Mouse (Mus musculus): ENCODE data around the gene Dnph1.
A peak's percentile ranks its signal among the peaks of the same experiment; 100 is the strongest.

DNA sequence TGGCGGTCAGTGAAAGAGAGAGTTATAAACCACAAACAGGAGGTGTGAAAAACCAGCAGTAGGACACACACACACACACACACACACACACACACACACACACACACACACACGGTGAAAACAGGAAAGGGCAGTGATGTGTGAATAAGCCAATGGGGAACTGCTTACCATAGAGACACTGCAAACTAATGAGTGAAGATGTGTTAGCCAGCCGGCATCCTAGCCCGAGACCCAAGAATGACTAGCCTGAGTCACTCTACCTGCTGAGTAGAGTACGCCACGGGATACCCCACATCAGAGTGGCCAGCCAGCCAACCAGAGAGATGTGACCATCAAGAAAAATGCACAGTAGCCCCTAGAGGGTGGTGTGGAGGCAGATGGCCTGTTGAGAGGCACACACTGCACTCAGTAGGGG is 12.0 kb upstream of the Dnph1 start:
- TF ChIP-seq CTCF (IDR thresholded peaks at IDR 0.05; ENCODE audit: control insufficient read depth, insufficient read depth, low read length) (peak; percentile 16; the same call in 1 of the 2 replicates), POLR2A (IDR thresholded peaks at IDR 0.05; ENCODE audit: borderline replicate concordance, control insufficient read depth, low read depth, low read length) (no peak)
